Mouse (Mus musculus) embryonic fibroblast, embryonic 13.5 days (primary cell): ENCODE data around the gene Ddx54.
A peak's percentile ranks its signal among the peaks of the same experiment; 100 is the strongest.

Experiments used
- CTCF ChIP-seq: IDR thresholded peaks from 2 replicates; pipeline ENCODE4 v1.5.1; 2011; ENCODE audit warnings: mild to moderate bottlenecking, control low read depth, low read length, moderate library complexity, borderline replicate concordance; ENCODE audit not compliant: insufficient read depth
- POLR2A ChIP-seq: IDR thresholded peaks from 2 replicates; pipeline ENCODE4 v1.6.1; 2011; ENCODE audit warnings: low read depth, mild to moderate bottlenecking, control low read depth, low read length, moderate library complexity

- TF ChIP-seq CTCF (peak; percentile 48; the same call in 1 of the 2 replicates), POLR2A (no peak)
Observed at GRCm38 (mm10) chr5:120604839-120605238, 7.7 kb upstream of the Ddx54 start.
